Mouse (Mus musculus) layer of hippocampus, postnatal 25 days (tissue): ENCODE measurements around the gene Sox6. TPM values are rescaled to one million over a fixed set of nuclear protein-coding genes. Genes with fewer than 3 reads are reported as not detected.

ENCODE experiments used
- DNase-seq, 2 experiments: peaks; one replicate each; pipeline ENCODE4 v3.0.0; 2022; ENCODE audit warnings: mixed read lengths in 2 of 2, low spot score in 1 of 2; ENCODE audit errors: extremely low spot score in 1 of 2
- total RNA-seq, 2 experiments: library from RNA; stranded (reverse); gene quantifications; 2 replicates each; pipeline ENCODE4 v1.2.3; 2021

Gene Sox6
- total RNA-seq, 2 experiments from 2014 or later: 23.8 to 32.4 TPM

GRCm38 (mm10) chr7:115763851-115764250 lies 274.7 kb downstream of the Sox6 start:
- no peak for DNase-seq

GRCm38 (mm10) chr7:115758172-115758571 lies 280.4 kb downstream of the Sox6 start:
- no peak for DNase-seq

GRCm38 (mm10) chr7:115755272-115755671 lies 283.3 kb downstream of the Sox6 start:
- DNase-seq: no peak

GRCm38 (mm10) chr7:115754216-115754615 lies 284.4 kb downstream of the Sox6 start:
- no peak for DNase-seq

GRCm38 (mm10) chr7:115752121-115752634 lies 286.4 kb downstream of the Sox6 start:
- no peak for DNase-seq

- DNase-seq: no peak
Observed at GRCm38 (mm10) chr7:115751083-115751482, 287.5 kb downstream of the Sox6 start.

GRCm38 (mm10) chr7:115750275-115750825 lies 288.2 kb downstream of the Sox6 start:
- no peak for DNase-seq

GRCm38 (mm10) chr7:115747541-115747940 lies 291.1 kb downstream of the Sox6 start:
- DNase-seq: no peak

GRCm38 (mm10) chr7:115745672-115746253 lies 292.8 kb downstream of the Sox6 start:
- DNase-seq: no peak

- no peak for DNase-seq
Observed at GRCm38 (mm10) chr7:115734137-115734536, 304.5 kb downstream of the Sox6 start.

- no peak for DNase-seq
Observed at GRCm38 (mm10) chr7:115732824-115733223, 305.8 kb downstream of the Sox6 start.

- DNase-seq: no peak
Observed at GRCm38 (mm10) chr7:115726776-115727175, 311.8 kb downstream of the Sox6 start.

GRCm38 (mm10) chr7:115724404-115724803 lies 314.2 kb downstream of the Sox6 start:
- DNase-seq: no peak

- no peak for DNase-seq
Observed at GRCm38 (mm10) chr7:115721624-115722540, 316.7 kb downstream of the Sox6 start.

- DNase-seq: no peak
Observed at GRCm38 (mm10) chr7:115719791-115720190, 318.8 kb downstream of the Sox6 start.

GRCm38 (mm10) chr7:115706141-115706540 lies 332.5 kb downstream of the Sox6 start:
- DNase-seq: no peak

GRCm38 (mm10) chr7:115698105-115698504 lies 340.5 kb downstream of the Sox6 start:
- no peak for DNase-seq

- no peak for DNase-seq
Observed at GRCm38 (mm10) chr7:115693206-115693605, 345.4 kb downstream of the Sox6 start.

GRCm38 (mm10) chr7:115691091-115691490 lies 347.5 kb downstream of the Sox6 start:
- DNase-seq: no peak

- no peak for DNase-seq
Observed at GRCm38 (mm10) chr7:115686687-115687086, 351.9 kb downstream of the Sox6 start.

- DNase-seq: no peak
Observed at GRCm38 (mm10) chr7:115684142-115684541, 354.5 kb downstream of the Sox6 start.
